In the genomic region with DNA sequence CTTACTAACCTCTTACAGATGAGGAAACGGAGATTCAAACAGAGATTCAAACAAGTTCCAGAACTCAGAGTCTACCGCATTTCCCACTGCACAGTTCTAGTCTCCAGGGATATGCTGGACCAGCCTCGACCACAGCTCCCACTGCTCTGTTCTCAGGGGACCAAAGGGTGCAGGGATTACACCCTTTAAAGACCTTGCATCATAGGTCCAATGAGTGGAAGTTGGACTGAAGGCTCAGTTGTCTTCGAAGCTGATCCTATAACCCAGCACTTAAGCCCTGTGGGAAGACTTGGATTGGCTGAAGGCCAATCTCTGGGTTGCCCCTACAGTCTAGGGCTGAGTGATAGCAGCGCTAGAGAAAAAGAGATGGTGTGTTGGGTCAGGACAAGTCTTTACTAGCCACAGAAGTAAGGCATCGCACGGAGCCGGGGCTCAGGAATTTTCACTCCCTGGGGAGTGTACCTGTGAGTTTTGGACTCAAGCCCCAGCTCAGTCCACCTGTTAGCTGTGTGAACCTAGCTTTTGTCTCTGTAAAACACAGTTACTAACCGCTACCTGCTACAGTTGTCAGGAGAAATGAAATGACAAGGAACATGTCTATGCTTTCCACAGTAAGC, we compare ENCODE assay signal across 8 mouse cellular contexts. TPM values are rescaled to one million over a fixed set of nuclear protein-coding genes. Genes with fewer than 3 reads are reported as not detected.
DNase-seq lines count a peak whose midpoint lies in the region; ATAC-seq and TF ChIP-seq lines count a peak whose summit lies in the region.

No protein-coding gene starts in this region.

- peak overlapping the region; percentile 95 for H3K4me2 ChIP-seq in forebrain, embryonic 16.5 days (ENCODE audit: low read length)
- peak overlapping the region; percentile 92 for H3K4me2 ChIP-seq in liver, embryonic 14.5 days (ENCODE audit: low read depth)

- TF ChIP-seq POLR2A in heart, adult 2 months (IDR thresholded peaks at IDR 0.05; ENCODE audit: insufficient read depth, low read depth, low read length) = no peak
- no peak for TF ChIP-seq POLR2A in ES-Bruce4 (IDR thresholded peaks at IDR 0.05; ENCODE audit: insufficient read depth, low read length)

- DNase-seq in heart, adult 2 months = no peak
- DNase-seq in heart, postnatal 14 days = no peak
- no peak for DNase-seq in liver, embryonic 14.5 days (ENCODE audit: low read depth in 3 of 3, low spot score in 3 of 3)
- DNase-seq in frontal cortex, postnatal 10 days (ENCODE audit: low spot score in 2 of 2) = no peak
- no peak for DNase-seq in urinary bladder, adult 2 months (ENCODE audit: low spot score)
- no peak for DNase-seq in right cerebral cortex, postnatal 14 days

- peak overlapping the region; percentile 66 for H3K4me3 ChIP-seq in heart, adult 2 months
- H3K4me3 ChIP-seq in ES-Bruce4 (ENCODE audit: low read depth, low read length) = no peak overlapping the region
- peak overlapping the region; percentile 91 for H3K4me3 ChIP-seq in forebrain, embryonic 16.5 days (replicated peaks; ENCODE audit: low read length)
- peak overlapping the region; percentile 88 to 100; a peak in 3 of 4 replicates for H3K4me3 ChIP-seq in liver, embryonic 14.5 days (ENCODE audit: insufficient read depth in 1 of 2, low read depth in 2 of 2, low read length in 2 of 2)

- no peaks in the 10 kb centered on the region for H3K79me2 ChIP-seq in heart, adult 2 months (replicated peaks; ENCODE audit: control insufficient read depth, insufficient read depth, low read length)

- intact Hi-C loops in heart, adult 2 months (cut with DNase I) = loop anchor here (2.0 kb wide), 1 partner anchor 93 kb away; the partner anchor contains the start of gene Eif3c
- intact Hi-C loops in heart, postnatal 14 days (cut with DNase I) = loop anchor here (5.0 kb wide), 1 partner anchor 36 kb away; no protein-coding TSS in a partner anchor

- H3K27ac ChIP-seq in heart, adult 2 months = no peak overlapping the region; the same call in 1 of the 2 replicates
- no peak overlapping the region for H3K27ac ChIP-seq in ES-Bruce4 (ENCODE audit: insufficient read depth, low read length)
- no peak overlapping the region for H3K27ac ChIP-seq in forebrain, embryonic 16.5 days (ENCODE audit: low read length)
- H3K27ac ChIP-seq in liver, embryonic 14.5 days = no peak overlapping the region

- no peaks in the 10 kb centered on the region for H3K27me3 ChIP-seq in heart, adult 2 months (ENCODE audit: control insufficient read depth, insufficient read depth, low read length)
- H3K27me3 ChIP-seq in ES-Bruce4 (ENCODE audit: control insufficient read depth, insufficient read depth, low read length, poor library complexity, severe bottlenecking) = no peaks in the 10 kb centered on the region
- no peaks in the 10 kb centered on the region for H3K27me3 ChIP-seq in forebrain, embryonic 16.5 days (replicated peaks; ENCODE audit: control insufficient read depth, insufficient read depth, low read length)
- H3K27me3 ChIP-seq in liver, embryonic 14.5 days (ENCODE audit: control insufficient read depth, insufficient read depth, low read length) = no peaks in the 10 kb centered on the region

- H3K9ac ChIP-seq in heart, adult 2 months (ENCODE audit: low read depth, low read length) = no peak overlapping the region
- peak overlapping the region; percentile 90 for H3K9ac ChIP-seq in ES-Bruce4 (ENCODE audit: low read depth, poor library complexity, severe bottlenecking)
- peak overlapping the region; percentile 98; the same call in 1 of the 2 replicates for H3K9ac ChIP-seq in forebrain, embryonic 16.5 days (replicated peaks; ENCODE audit: low read depth, low read length)
- no peak overlapping the region for H3K9ac ChIP-seq in liver, embryonic 14.5 days (replicated peaks)

- peaks cover 2% of the 10 kb centered on the region for H3K4me1 ChIP-seq in heart, adult 2 months (ENCODE audit: control insufficient read depth, insufficient read depth, low read length)
- H3K4me1 ChIP-seq in ES-Bruce4 (ENCODE audit: control insufficient read depth, insufficient read depth, low read length) = no peaks in the 10 kb centered on the region
- H3K4me1 ChIP-seq in forebrain, embryonic 16.5 days (replicated peaks; ENCODE audit: control insufficient read depth, insufficient read depth, low read length) = peaks cover 17% of the 10 kb centered on the region
- H3K4me1 ChIP-seq in liver, embryonic 14.5 days (replicated peaks; ENCODE audit: control insufficient read depth in 2 of 2, insufficient read depth in 2 of 2, low read length in 1 of 2) = peaks cover 4 to 15% of the 10 kb centered on the region in 2 experiments

- no peak for TF ChIP-seq CTCF in heart, adult 2 months (IDR thresholded peaks at IDR 0.05)
- TF ChIP-seq CTCF in ES-Bruce4 (IDR thresholded peaks at IDR 0.05; ENCODE audit: low read depth, low read length) = no peak
- no peak for TF ChIP-seq CTCF in liver, embryonic 14.5 days (IDR thresholded peaks at IDR 0.05; ENCODE audit: low read depth)

- no peak for ATAC-seq in forebrain, embryonic 16.5 days
- no peak for ATAC-seq in liver, embryonic 14.5 days (ENCODE audit: insufficient read depth)

- 57% methylated on average over 9 of the region's 9 CpGs for WGBS in heart, adult 2 months
- WGBS in forebrain, embryonic 16.5 days = 84% methylated on average over 9 of the region's 9 CpGs
- WGBS in liver, embryonic 14.5 days (ENCODE audit: insufficient replicate concordance) = 79% methylated on average over 9 of the region's 9 CpGs

- no peaks in the 10 kb centered on the region for H3K9me3 ChIP-seq in ES-Bruce4 (replicated peaks; ENCODE audit: control insufficient read depth, insufficient read depth, low read length, poor library complexity, severe bottlenecking)
- no peaks in the 10 kb centered on the region for H3K9me3 ChIP-seq in forebrain, embryonic 16.5 days (ENCODE audit: control insufficient read depth, low read length)
- H3K9me3 ChIP-seq in liver, embryonic 14.5 days (ENCODE audit: control insufficient read depth, low read length) = no peaks in the 10 kb centered on the region

- TF ChIP-seq EP300 in heart, adult 2 months (IDR thresholded peaks at IDR 0.05; ENCODE audit: insufficient read depth, low read depth, low read length) = no peak
- no peak for TF ChIP-seq EP300 in ES-Bruce4 (IDR thresholded peaks at IDR 0.05; ENCODE audit: insufficient read depth, low read depth, low read length)
- TF ChIP-seq EP300 in liver, embryonic 14.5 days (IDR thresholded peaks at IDR 0.05; ENCODE audit: low read depth) = no peak

- H3K36me3 ChIP-seq in heart, adult 2 months (ENCODE audit: control insufficient read depth, insufficient read depth, low read length) = no peaks in the 10 kb centered on the region
- peaks cover 10% of the 10 kb centered on the region for H3K36me3 ChIP-seq in ES-Bruce4 (ENCODE audit: control insufficient read depth, insufficient read depth, low read length, poor library complexity, severe bottlenecking)
- H3K36me3 ChIP-seq in forebrain, embryonic 16.5 days (ENCODE audit: control insufficient read depth, insufficient read depth) = peaks cover 19% of the 10 kb centered on the region
- H3K36me3 ChIP-seq in liver, embryonic 14.5 days (replicated peaks; ENCODE audit: control insufficient read depth, insufficient read depth, low read depth) = no peaks in the 10 kb centered on the region; the same call in 1 of the 2 replicates

RNA-seq across cellular contexts. Expression of gene Sh2b1, which starts 1.6 kb away (rescaled TPM):
- 10 to 100 TPM; 42.5 to 46.1 TPM for total RNA-seq in heart, adult 2 months (2021)
- 58.2 and 59.2 TPM in 2 replicates for polyA plus RNA-seq in heart, adult 2 months (2012; rRNA removed)
- 10 to 100 TPM; 44.3 to 44.8 TPM for total RNA-seq in heart, postnatal 14 days (2021)
- 41.8 and 43.8 TPM in 2 replicates for polyA plus RNA-seq in ES-Bruce4 (2011; ENCODE audit: insufficient read depth, insufficient read length, low read depth, missing spikeins)
- 71.2 and 73.9 TPM in 2 replicates for polyA plus RNA-seq in forebrain, embryonic 16.5 days (2015; fragmentation: Nextera tagmentation; extraction: Ambion mirVana)
- 12.4 and 12.9 TPM in 2 replicates for polyA plus RNA-seq in liver, embryonic 14.5 days (2012; rRNA removed)
- 8.3 and 9.5 TPM in 2 replicates for polyA plus RNA-seq in liver, embryonic 14.5 days (2014; fragmentation: Nextera tagmentation; extraction: Ambion mirVana)
- polyA plus RNA-seq in urinary bladder, adult 2 months (2012; rRNA removed) = 49.2 and 52.0 TPM in 2 replicates

RNA-seq across cellular contexts. Expression of gene Atp2a1, which starts 10.7 kb away (rescaled TPM):
- total RNA-seq in heart, adult 2 months (2021) = 1 to 10 TPM; 1.1 to 1.3 TPM
- polyA plus RNA-seq in heart, adult 2 months (2012; rRNA removed) = 5.7 and 6.6 TPM in 2 replicates
- under 1 TPM; 0.48 to 0.49 TPM for total RNA-seq in heart, postnatal 14 days (2021)
- 0.40 and 0.53 TPM in 2 replicates for polyA plus RNA-seq in ES-Bruce4 (2011; ENCODE audit: insufficient read depth, insufficient read length, low read depth, missing spikeins)
- polyA plus RNA-seq in forebrain, embryonic 16.5 days (2015; fragmentation: Nextera tagmentation; extraction: Ambion mirVana) = 0.30 and 0.51 TPM in 2 replicates
- polyA plus RNA-seq in liver, embryonic 14.5 days (2012; rRNA removed) = 0.15 and 0.16 TPM in 2 replicates
- 0.10 TPM in 1 of 2 replicates, not detected in the other for polyA plus RNA-seq in liver, embryonic 14.5 days (2014; fragmentation: Nextera tagmentation; extraction: Ambion mirVana)
- polyA plus RNA-seq in urinary bladder, adult 2 months (2012; rRNA removed) = 0.22 and 0.57 TPM in 2 replicates

RNA-seq across cellular contexts. Expression of gene Tufm, which starts 13.6 kb away (rescaled TPM):
- 100 to 1,000 TPM; 271 to 314 TPM for total RNA-seq in heart, adult 2 months (2021)
- 288 and 353 TPM in 2 replicates for polyA plus RNA-seq in heart, adult 2 months (2012; rRNA removed)
- 100 to 1,000 TPM; 291 to 309 TPM for total RNA-seq in heart, postnatal 14 days (2021)
- polyA plus RNA-seq in ES-Bruce4 (2011; ENCODE audit: insufficient read depth, insufficient read length, low read depth, missing spikeins) = 100 and 102 TPM in 2 replicates
- 131 and 140 TPM in 2 replicates for polyA plus RNA-seq in forebrain, embryonic 16.5 days (2015; fragmentation: Nextera tagmentation; extraction: Ambion mirVana)
- 44.6 and 67.8 TPM in 2 replicates for polyA plus RNA-seq in liver, embryonic 14.5 days (2012; rRNA removed)
- polyA plus RNA-seq in liver, embryonic 14.5 days (2014; fragmentation: Nextera tagmentation; extraction: Ambion mirVana) = 73.2 and 82.9 TPM in 2 replicates
- 76.6 and 83.6 TPM in 2 replicates for polyA plus RNA-seq in urinary bladder, adult 2 months (2012; rRNA removed)

RNA-seq across cellular contexts. Expression of gene Atxn2l, which starts 29.7 kb away (rescaled TPM):
- 10 to 100 TPM; 34.0 to 37.6 TPM for total RNA-seq in heart, adult 2 months (2021)
- 48.1 and 66.7 TPM in 2 replicates for polyA plus RNA-seq in heart, adult 2 months (2012; rRNA removed)
- total RNA-seq in heart, postnatal 14 days (2021) = 10 to 100 TPM; 44.6 to 47.1 TPM
- 160 and 172 TPM in 2 replicates for polyA plus RNA-seq in ES-Bruce4 (2011; ENCODE audit: insufficient read depth, insufficient read length, low read depth, missing spikeins)
- 65.4 and 69.9 TPM in 2 replicates for polyA plus RNA-seq in forebrain, embryonic 16.5 days (2015; fragmentation: Nextera tagmentation; extraction: Ambion mirVana)
- polyA plus RNA-seq in liver, embryonic 14.5 days (2012; rRNA removed) = 41.3 and 42.9 TPM in 2 replicates
- polyA plus RNA-seq in liver, embryonic 14.5 days (2014; fragmentation: Nextera tagmentation; extraction: Ambion mirVana) = 17.3 and 24.3 TPM in 2 replicates
- 59.3 and 76.0 TPM in 2 replicates for polyA plus RNA-seq in urinary bladder, adult 2 months (2012; rRNA removed)

RNA-seq across cellular contexts. Expression of gene Rabep2, which starts 45.0 kb away (rescaled TPM):
- 1 to 10 TPM; 5.3 to 6.3 TPM for total RNA-seq in heart, adult 2 months (2021)
- 8.1 and 9.2 TPM in 2 replicates for polyA plus RNA-seq in heart, adult 2 months (2012; rRNA removed)
- 1 to 10 TPM; 7.7 TPM for total RNA-seq in heart, postnatal 14 days (2021)
- 18.5 and 19.7 TPM in 2 replicates for polyA plus RNA-seq in ES-Bruce4 (2011; ENCODE audit: insufficient read depth, insufficient read length, low read depth, missing spikeins)
- polyA plus RNA-seq in forebrain, embryonic 16.5 days (2015; fragmentation: Nextera tagmentation; extraction: Ambion mirVana) = 24.4 and 26.5 TPM in 2 replicates
- polyA plus RNA-seq in liver, embryonic 14.5 days (2012; rRNA removed) = 3.4 and 4.4 TPM in 2 replicates
- 3.1 and 4.6 TPM in 2 replicates for polyA plus RNA-seq in liver, embryonic 14.5 days (2014; fragmentation: Nextera tagmentation; extraction: Ambion mirVana)
- 34.8 and 47.5 TPM in 2 replicates for polyA plus RNA-seq in urinary bladder, adult 2 months (2012; rRNA removed)

Comparison
In these comparisons a context has a peak if more than half of its experiments do, and no peak if none do; other contexts are left out.
1. H3K9ac ChIP-seq: peak in ES-Bruce4 (single experiment) and forebrain, embryonic 16.5 days (single experiment); none in heart, adult 2 months (single experiment) and liver, embryonic 14.5 days (single experiment).